Mouse (Mus musculus) thymus, postnatal 0 days (tissue): Measurements from ENCODE around the gene Gm14399. TPM values are rescaled to one million over a fixed set of nuclear protein-coding genes. Genes with fewer than 3 reads are reported as not detected.
"Not testable (repeated sequence)": the region's sequence is repeated elsewhere in the genome, so short reads cannot be mapped to it uniquely, and the experiment has no call there.

Experiments used
- DNase-seq: peaks from one replicate; pipeline ENCODE4 v3.0.0-alpha.2; 2015; ENCODE audit warnings: low spot score
- polyA plus RNA-seq: library from polyadenylated mRNA; unstranded; fragments of >200 nt; fragmentation: Nextera tagmentation; extraction: Ambion mirVana; gene quantifications from 2 replicates; pipeline ENCODE4 v1.2.1, GENCODE M21; 2015

Gene Gm14399
- 4.1 and 4.3 TPM in 2 replicates for polyA plus RNA-seq

GRCm38 (mm10) chr2:175141993-175142295 lies at the start of gene Gm14399:
Gene Gm14399 (minus strand): TSS chr2:175142012.
- DNase-seq: not testable (repeated sequence)

DNA sequence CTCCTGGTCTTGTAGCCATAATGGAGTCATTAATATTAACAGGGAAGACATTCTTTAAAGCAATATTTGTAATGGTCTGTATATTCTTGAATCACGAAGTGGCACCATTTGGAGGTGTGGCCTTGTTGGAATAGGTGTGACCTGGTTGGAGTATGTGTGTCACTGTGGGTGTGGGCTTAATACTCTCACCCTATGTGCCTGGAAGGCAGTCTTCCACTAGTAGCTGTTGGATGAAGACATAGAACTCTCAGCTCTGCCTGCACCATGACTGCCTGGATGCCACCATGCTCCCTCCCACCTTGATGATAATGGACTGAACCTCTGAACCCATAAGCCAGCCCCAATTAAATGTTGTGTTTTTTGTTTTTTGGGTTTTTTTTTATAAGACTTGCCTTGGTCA lies 37.2 kb upstream of the Gm14399 start:
- DNase-seq: not testable (repeated sequence)

GRCm38 (mm10) chr2:175176312-175176711 lies 34.5 kb upstream of the Gm14399 start:
- DNase-seq: no peak

GRCm38 (mm10) chr2:175175401-175176180 lies 33.8 kb upstream of the Gm14399 start, which contains the start of gene Gm14443:
Gene Gm14443 (minus strand): TSS chr2:175175871.
- not testable (repeated sequence) for DNase-seq

- not testable (repeated sequence) for DNase-seq
Observed at GRCm38 (mm10) chr2:175174058-175174457, 32.2 kb upstream of the Gm14399 start.

DNA sequence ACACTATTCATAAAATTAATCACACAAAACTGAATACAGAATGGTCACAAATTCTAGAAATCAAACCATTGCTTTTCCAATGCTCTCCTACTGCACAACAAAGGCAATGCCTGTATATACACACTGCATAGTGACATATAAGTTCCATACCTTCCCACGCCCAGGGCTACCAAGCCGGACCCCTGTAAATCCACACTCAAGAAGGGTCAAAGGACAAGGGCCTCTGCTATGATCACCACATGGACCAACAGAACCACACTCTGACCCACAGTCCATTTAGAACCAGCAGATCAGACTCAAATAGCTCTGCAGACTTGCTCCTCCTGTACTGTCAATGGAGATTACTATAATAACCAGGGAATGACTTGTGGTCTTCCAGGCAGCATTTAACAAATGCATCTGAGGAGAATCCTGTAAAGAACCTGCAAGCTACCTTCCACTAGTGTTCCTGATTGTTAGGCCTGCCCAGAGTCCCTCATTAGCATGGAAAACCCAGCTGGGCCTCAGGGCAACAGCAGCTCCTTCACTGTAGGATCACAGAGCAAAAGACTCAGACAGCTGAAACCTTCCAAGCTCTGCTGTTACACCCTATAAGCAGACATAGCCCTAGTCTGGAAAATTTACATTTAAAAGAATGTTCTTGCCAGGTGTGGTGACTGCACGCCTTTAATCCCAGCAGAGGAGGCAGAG lies 31.2 kb upstream of the Gm14399 start:
- DNase-seq: not testable (repeated sequence)

- DNase-seq: no peak
Observed at GRCm38 (mm10) chr2:175172123-175172522, 30.3 kb upstream of the Gm14399 start.

DNA sequence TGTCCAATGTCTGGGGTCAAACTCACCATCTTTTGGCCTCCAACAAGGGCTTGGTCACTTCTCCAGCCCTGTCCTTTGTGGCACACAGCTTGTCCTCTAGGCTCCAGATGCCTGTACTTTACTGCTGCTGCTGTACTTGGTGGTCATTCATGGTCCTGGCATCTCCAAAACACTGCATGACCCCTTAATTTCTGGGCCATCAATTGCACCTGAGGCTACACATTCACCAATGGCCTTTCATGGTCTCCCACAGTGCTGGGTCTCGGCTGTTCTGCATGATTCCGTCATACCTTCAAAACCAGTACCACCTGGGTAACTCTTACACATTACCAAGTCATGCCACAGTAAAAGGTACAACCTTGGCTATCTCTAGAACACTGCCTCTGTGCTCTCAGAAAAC lies 25.1 kb upstream of the Gm14399 start:
- not testable (repeated sequence) for DNase-seq

DNA sequence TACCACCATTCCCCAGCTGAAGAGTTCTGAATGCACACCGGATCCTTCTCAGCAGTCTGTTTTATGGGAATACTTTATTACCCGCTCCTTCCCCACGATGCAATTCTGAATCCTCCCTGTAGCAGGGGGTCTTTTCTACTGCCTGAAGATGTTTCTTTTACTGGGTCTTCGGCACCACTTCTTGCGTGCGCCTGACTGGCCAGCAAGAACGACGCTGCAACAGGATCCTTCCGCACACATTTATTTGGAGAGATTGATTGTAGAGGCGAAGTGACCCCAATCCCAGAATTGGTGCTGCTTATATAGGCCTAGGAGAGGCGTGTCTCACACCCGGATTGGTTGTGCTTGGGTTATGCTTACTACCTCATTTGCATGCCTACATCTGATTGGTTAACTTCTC lies 23.3 kb upstream of the Gm14399 start:
- DNase-seq: not testable (repeated sequence)

DNA sequence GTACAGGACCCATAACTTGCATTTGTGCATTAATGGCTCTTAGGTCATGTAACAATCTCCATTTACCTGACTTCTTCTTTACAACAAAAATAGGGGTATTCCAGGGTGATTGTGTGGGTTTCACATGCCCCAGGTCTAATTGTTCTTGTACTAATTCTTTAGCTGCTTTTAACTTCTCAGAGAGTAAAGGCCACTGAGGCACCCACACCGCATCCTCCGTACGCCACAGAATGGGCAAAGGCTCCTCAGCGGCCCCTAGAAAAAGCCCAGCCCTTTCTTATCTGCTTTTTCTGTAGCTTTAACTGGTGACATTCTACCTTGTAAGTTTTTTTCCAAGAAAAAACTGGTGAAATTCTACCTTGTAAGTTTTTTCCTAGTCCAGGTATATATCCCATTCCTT lies 19.6 kb upstream of the Gm14399 start:
- DNase-seq: not testable (repeated sequence)

- no peak for DNase-seq
Observed at GRCm38 (mm10) chr2:175158642-175159041, 16.8 kb upstream of the Gm14399 start.

DNA sequence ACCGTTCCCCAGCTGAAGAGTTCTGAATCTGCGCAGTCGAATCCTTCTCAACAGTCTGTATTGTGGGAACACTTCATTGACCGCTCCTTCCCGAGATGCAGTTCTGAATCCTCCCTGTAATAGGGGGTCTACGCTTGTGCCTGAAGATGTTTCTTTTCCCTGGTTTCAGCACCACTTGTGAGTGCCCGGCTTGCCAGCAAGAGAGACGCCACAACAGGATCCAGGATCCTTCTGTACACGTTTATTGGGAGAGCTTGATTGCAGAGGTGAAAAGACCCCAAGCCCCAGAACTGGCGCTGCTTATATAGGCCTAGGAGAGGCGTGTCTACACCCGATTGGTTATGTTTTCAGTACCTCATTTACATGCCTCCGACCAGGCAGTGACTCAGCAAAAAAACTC lies 14.9 kb upstream of the Gm14399 start:
- no peak for DNase-seq

DNA sequence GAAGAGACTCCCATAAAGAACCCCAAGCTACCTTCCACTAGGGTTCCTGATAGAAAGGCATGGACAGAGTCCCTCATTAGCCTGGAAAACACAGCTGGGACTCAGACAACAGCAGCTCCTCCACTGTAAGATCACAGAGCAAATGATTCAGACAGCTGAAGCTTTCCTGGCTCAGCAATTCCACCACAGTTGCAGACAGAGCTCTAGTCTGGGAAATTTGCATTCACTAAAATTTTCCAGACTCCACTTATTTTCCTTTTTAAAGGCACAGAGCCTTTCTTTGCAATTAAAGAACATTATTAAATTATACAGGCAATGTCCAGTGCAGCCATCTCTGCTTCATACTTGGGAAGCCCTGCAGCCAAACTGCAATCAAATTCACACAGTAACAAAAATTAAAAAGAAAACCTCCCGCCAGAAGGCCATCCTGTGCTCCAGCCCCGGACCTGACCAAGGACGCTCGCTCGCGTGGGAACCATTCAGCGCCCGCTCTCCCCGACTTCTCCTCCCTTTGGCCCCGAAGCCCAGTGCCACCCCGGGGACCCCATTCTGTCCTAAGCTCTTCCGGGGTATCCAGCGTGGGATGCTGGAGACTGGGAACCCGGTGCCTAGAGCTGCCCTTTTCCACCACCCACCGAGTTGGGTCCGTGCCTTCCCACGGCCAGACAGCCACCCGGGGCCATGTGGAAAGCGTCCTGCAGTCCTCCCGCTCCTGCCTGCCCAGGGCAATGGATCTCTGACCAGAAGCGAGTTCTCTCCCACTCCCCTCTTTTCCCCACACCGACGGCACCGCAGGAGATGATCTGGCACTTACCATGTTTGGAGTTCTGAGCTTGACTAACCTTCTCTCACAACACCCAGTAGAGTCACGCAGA lies 457 bp downstream of the Gm14399 start:
- DNase-seq: peak; percentile 2

DNA sequence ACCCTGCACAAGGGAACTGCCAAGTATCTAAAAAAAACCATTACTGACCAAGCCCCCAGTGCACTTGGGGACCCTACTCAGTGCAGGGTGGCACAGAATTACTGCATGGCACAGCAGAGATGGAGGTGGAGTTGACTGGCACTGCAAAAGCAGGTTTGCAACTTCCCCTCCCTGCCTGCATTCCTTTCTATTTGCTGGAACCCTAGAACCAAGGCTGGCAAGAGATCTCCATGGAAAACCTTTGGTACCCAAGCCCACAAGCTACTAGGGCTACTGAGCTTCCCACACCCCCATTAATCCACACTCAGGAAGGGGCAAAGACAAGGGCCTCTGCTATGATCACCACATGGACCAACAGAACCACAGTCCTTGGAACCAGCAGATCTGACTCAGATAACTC lies 1.2 kb downstream of the Gm14399 start:
- DNase-seq: not testable (repeated sequence)

Other genes starting within 250 kb of the Gm14399 start
- 0.17 TPM in 1 of 2 replicates, not detected in the other for gene Gm14444, start 131.8 kb downstream of the Gm14399 start, polyA plus RNA-seq
- gene Gm14393, start 74.2 kb downstream of the Gm14399 start, polyA plus RNA-seq: 0.73 and 0.82 TPM in 2 replicates
- 0.22 and 0.23 TPM in 2 replicates for gene Gm14443, start 33.9 kb upstream of the Gm14399 start, polyA plus RNA-seq
- 3.3 and 4.1 TPM in 2 replicates for gene Gm14391, start 64.9 kb upstream of the Gm14399 start, polyA plus RNA-seq
- not detected in 2 replicates for gene Gm14440, start 133.1 kb upstream of the Gm14399 start, polyA plus RNA-seq
- 9.6 and 10.5 TPM in 2 replicates for gene Gm4631, start 196.2 kb upstream of the Gm14399 start, polyA plus RNA-seq
- gene Zfp968, start 230.4 kb upstream of the Gm14399 start, polyA plus RNA-seq: 5.6 and 6.8 TPM in 2 replicates